Mouse (Mus musculus): ENCODE measurements around the gene Gm6890. TPM values are rescaled to one million over a fixed set of nuclear protein-coding genes. Genes with fewer than 3 reads are reported as not detected.
"Not testable (repeated sequence)": the region's sequence is repeated elsewhere in the genome, so short reads cannot be mapped to it uniquely, and the experiment has no call there.

Gm6890 gene
- polyA plus RNA-seq (2017; shearing (Covaris generic)): not detected

- ATAC-seq: not testable (repeated sequence)
Observed at GRCm38 (mm10) chrX:74740627-74741026, at the start of gene Gm6890. Gm6890 (plus strand) TSS chrX:74740927.

- not testable (repeated sequence) for ATAC-seq
Observed at GRCm38 (mm10) chrX:74726195-74726594, 14.5 kb upstream of the Gm6890 start.

- ATAC-seq: not testable (repeated sequence)
Observed at GRCm38 (mm10) chrX:74770715-74771114, 30.0 kb downstream of the Gm6890 start.

Other genes with a start within 250 kb of the Gm6890 start
- not detected for gene Olfr1326-ps1, start 166.0 kb upstream of the Gm6890 start, polyA plus RNA-seq (2017; shearing (Covaris generic))
- gene Olfr1325, start 148.2 kb upstream of the Gm6890 start, polyA plus RNA-seq (2017; shearing (Covaris generic)): not detected
- not detected for gene Gm5640, start 95.3 kb upstream of the Gm6890 start, polyA plus RNA-seq (2017; shearing (Covaris generic))
- not detected for gene Gm5936, start 96.3 kb downstream of the Gm6890 start, polyA plus RNA-seq (2017; shearing (Covaris generic))